Mouse (Mus musculus) kidney, adult 11 months (tissue): Measurements from ENCODE around the gene 4930404N11Rik.
A peak's percentile ranks its signal among the peaks of the same experiment; 100 is the strongest.

Experiments used
- DNase-seq: peaks from one replicate; pipeline ENCODE4 v3.0.0; 2022

Gene 4930404N11Rik

GRCm38 (mm10) chr10:81379809-81380378, 14.3 kb upstream of the 4930404N11Rik start:
- no peak for DNase-seq

- no peak for DNase-seq
These were observed 13.6 kb upstream of the 4930404N11Rik start for GRCm38 (mm10) chr10:81379183-81379553.

GRCm38 (mm10) chr10:81378553-81379182, 13.1 kb upstream of the 4930404N11Rik start:
- DNase-seq = peak; percentile 100

GRCm38 (mm10) chr10:81377793-81378552, 12.4 kb upstream of the 4930404N11Rik start, which contains the start of gene Fzr1:
Gene Fzr1 (minus strand): TSS chr10:81378516.
- DNase-seq = no peak

GRCm38 (mm10) chr10:81377362-81377664, 11.7 kb upstream of the 4930404N11Rik start:
- no peak for DNase-seq

- DNase-seq = no peak
These were observed 11.1 kb upstream of the 4930404N11Rik start for GRCm38 (mm10) chr10:81376561-81377361.

GRCm38 (mm10) chr10:81375322-81375721, 9.7 kb upstream of the 4930404N11Rik start:
- no peak for DNase-seq

GRCm38 (mm10) chr10:81367207-81367495, 1.5 kb upstream of the 4930404N11Rik start:
- no peak for DNase-seq

- no peak for DNase-seq
These were observed 1.0 kb upstream of the 4930404N11Rik start for GRCm38 (mm10) chr10:81366477-81367206.

- DNase-seq = no peak
These were observed 543 bp downstream of the 4930404N11Rik start for GRCm38 (mm10) chr10:81365073-81365472.

- no peak for DNase-seq
These were observed 950 bp downstream of the 4930404N11Rik start for GRCm38 (mm10) chr10:81364666-81365065.

GRCm38 (mm10) chr10:81363436-81364346, 1.9 kb downstream of the 4930404N11Rik start:
- no peak for DNase-seq

GRCm38 (mm10) chr10:81362336-81362949, 3.2 kb downstream of the 4930404N11Rik start:
- DNase-seq = no peak

- DNase-seq = no peak
These were observed 4.9 kb downstream of the 4930404N11Rik start for GRCm38 (mm10) chr10:81360721-81361120.

- DNase-seq = peak; percentile 67
These were observed 6.8 kb downstream of the 4930404N11Rik start for GRCm38 (mm10) chr10:81358841-81359240.

- DNase-seq = no peak
These were observed 7.4 kb downstream of the 4930404N11Rik start for GRCm38 (mm10) chr10:81358209-81358608.

GRCm38 (mm10) chr10:81356991-81357844, 8.4 kb downstream of the 4930404N11Rik start, which contains the start of gene Mfsd12:
Gene Mfsd12 (plus strand): TSS chr10:81357491.
- DNase-seq = peak; percentile 85

GRCm38 (mm10) chr10:81356352-81356990, 9.1 kb downstream of the 4930404N11Rik start:
- DNase-seq = peak; percentile 64

- DNase-seq = no peak
These were observed 10.1 kb downstream of the 4930404N11Rik start for GRCm38 (mm10) chr10:81355533-81355932.
